Mouse (Mus musculus): ENCODE data around the gene Itpa.
"Not testable (repeated sequence)": the region's sequence is repeated elsewhere in the genome, so short reads cannot be mapped to it uniquely, and the experiment has no call there.

Itpa gene

GRCm38 (mm10) chr2:130667559-130667958 lies at the start of gene Itpa:
Gene Itpa, plus strand, starts transcription at chr2:130667610.
- peak; percentile 84 to 88 for DNase-seq

- no peak for DNase-seq
These were observed 48.4 kb upstream of the Itpa start for GRCm38 (mm10) chr2:130618972-130619371.

- DNase-seq, result peak in 1 of 2 experiments; percentile 19
These were observed 39.0 kb upstream of the Itpa start for GRCm38 (mm10) chr2:130628424-130628823.

- DNase-seq, result no peak
These were observed 38.2 kb upstream of the Itpa start for GRCm38 (mm10) chr2:130629080-130629838.

- peak; percentile 84 to 85 for DNase-seq
These were observed 37.6 kb upstream of the Itpa start, which contains the start of the genes Fastkd5 and Ubox5 for GRCm38 (mm10) chr2:130629839-130630203. Gene Fastkd5, minus strand, starts transcription at chr2:130630027. Gene Ubox5, minus strand, starts transcription at chr2:130630038.

- DNase-seq, result no peak
These were observed 35.0 kb upstream of the Itpa start for GRCm38 (mm10) chr2:130632416-130632815.

- DNase-seq, result no peak
These were observed 34.3 kb upstream of the Itpa start for GRCm38 (mm10) chr2:130632887-130633675.

- DNase-seq, result no peak
These were observed 33.2 kb upstream of the Itpa start for GRCm38 (mm10) chr2:130634006-130634738.

GRCm38 (mm10) chr2:130634739-130635411 lies 32.5 kb upstream of the Itpa start:
- DNase-seq, result peak; percentile 41 to 54

- DNase-seq, result peak; percentile 78 to 89
These were observed 31.6 kb upstream of the Itpa start for GRCm38 (mm10) chr2:130635847-130636246.

GRCm38 (mm10) chr2:130638101-130638611 lies 29.3 kb upstream of the Itpa start:
- DNase-seq, result no peak

GRCm38 (mm10) chr2:130639276-130639675 lies 28.1 kb upstream of the Itpa start:
- DNase-seq, result no peak

GRCm38 (mm10) chr2:130641351-130642025 lies 25.9 kb upstream of the Itpa start:
- no peak for DNase-seq

- no peak for DNase-seq
These were observed 25.2 kb upstream of the Itpa start for GRCm38 (mm10) chr2:130642197-130642660.

- peak; percentile 91 to 92 for DNase-seq
These were observed 24.6 kb upstream of the Itpa start, which contains the start of gene Lzts3 for GRCm38 (mm10) chr2:130642684-130643369. Gene Lzts3, minus strand, starts transcription at chr2:130642803.

GRCm38 (mm10) chr2:130645198-130645597 lies 22.2 kb upstream of the Itpa start:
- DNase-seq, result no peak

GRCm38 (mm10) chr2:130649028-130649427 lies 18.4 kb upstream of the Itpa start:
- DNase-seq, result not testable (repeated sequence)

- no peak for DNase-seq
These were observed 14.1 kb upstream of the Itpa start for GRCm38 (mm10) chr2:130653303-130653702.

GRCm38 (mm10) chr2:130653760-130654159 lies 13.7 kb upstream of the Itpa start:
- DNase-seq, result no peak

- no peak for DNase-seq
These were observed 11.6 kb upstream of the Itpa start for GRCm38 (mm10) chr2:130655660-130656339.

Measured in thymus, postnatal 36 days (tissue).